Mouse (Mus musculus): ENCODE measurements around the gene Cfdp1. TPM values are rescaled to one million over a fixed set of nuclear protein-coding genes. Genes with fewer than 3 reads are reported as not detected.

Cfdp1 gene
- total RNA-seq, 2 experiments from 2014 or later: 76.3 to 81.2 TPM

DNA sequence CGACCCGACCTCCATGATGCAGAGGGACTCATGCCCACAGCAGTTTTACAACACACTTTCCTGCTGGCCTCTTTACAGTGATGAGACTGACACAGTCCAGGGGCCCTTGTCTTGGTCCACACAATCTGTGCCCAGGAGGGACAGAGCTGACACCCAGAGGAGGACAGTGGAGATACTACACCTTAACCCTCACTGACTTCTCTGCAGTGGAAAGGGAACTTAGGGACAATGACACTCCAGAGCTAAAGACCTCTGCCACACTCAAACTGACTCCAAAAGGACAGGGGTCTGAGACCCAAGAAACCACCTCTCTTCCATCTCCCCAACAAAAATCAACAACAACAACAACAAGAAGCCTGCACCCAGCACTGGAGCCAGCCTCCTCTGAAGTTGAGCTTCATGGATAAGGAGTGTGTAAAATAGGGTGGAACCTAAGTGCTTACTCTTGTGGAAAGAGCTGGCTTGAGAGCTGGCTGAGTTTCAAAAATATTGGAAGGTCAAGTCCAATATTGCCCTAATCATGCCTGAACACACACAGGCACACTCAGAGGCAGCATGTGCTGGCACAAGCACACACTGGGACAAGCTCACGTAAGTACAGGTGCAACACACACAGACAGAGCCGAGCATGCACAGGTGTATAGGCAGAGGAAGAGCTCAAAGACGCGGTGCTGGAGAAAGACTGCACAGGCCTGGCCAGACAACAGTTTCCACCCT is 119.7 kb downstream of the Cfdp1 start:
- TF ChIP-seq CTCF (conservative IDR thresholded peaks at IDR 0.05): no peak
- Histone ChIP-seq H3K27ac (peak overlapping the region; percentile 97), H3K4me3 (no peak overlapping the region; the same call in 1 of the 2 replicates)
- no peak for DNase-seq (ENCODE audit: low spot score in 2 of 2)

DNA sequence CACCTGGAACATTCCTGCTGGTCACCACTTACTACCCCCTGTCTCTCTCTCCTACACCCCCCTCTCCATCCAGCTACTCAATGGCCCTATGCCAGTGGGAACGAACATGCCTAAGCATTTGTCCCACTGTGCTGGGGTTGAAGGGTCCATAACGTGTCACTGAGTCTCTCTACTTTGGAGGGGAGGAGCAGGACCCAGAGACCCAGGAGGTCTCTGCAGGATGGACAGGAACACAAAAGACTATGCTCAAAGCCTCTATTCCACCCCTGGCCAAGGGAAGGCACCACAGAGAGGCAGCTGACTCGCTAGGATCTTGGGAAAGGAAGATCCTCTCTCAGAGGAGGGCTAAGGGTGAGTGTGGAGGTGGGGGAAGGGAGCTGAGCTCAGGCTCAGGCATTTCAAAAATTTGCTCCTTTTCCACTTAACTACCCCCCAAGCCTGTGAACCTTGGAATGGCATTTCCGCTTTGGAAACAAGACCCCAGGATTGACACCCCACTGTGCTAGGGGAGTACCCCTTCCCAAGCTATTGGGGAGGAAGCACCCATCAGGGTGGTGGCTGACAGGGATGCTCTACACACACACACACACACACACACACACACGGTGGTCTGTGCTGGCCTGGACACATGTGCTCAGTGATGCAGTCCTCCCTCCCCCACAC is 120.4 kb downstream of the Cfdp1 start:
- Histone ChIP-seq H3K4me3 (no peak overlapping the region), H3K27ac (peak overlapping the region; percentile 97)
- no peak for DNase-seq (ENCODE audit: low spot score in 2 of 2)
- no peak for TF ChIP-seq CTCF (conservative IDR thresholded peaks at IDR 0.05)

DNA sequence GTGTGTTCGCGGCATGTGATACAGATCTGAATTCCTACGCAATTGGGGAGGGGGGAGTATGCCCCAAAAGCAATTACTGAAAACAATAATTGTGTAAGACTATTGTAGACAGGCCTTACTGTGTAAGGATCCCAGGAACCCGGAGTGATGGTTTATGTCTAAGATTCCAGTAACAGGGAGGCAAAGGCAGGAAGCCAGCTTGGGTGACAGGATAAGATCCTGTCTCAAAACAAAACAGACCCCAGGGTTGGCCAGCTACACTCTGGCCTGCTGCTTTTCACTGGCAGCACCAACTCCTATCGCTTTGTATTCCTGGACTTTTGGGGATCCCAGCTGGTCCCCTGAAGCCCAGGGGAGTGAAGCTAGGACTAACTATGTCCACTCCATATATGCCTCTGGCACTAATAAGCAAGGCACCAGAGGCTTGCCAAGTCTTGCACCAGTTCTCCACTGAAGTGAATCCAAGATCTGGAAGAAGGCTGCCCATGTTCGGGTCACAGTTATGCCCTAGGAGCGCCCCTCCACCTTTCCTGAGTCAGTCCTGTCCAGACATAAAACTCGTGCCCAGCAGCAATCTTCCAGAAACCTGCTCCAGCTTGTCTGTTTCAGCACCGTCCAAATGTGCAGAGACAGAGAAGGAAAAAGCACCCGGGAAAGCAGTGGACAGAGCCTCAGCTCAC is 121.5 kb downstream of the Cfdp1 start:
- peak overlapping the region; percentile 93 for H3K4me3 ChIP-seq
- TF ChIP-seq CTCF (conservative IDR thresholded peaks at IDR 0.05): no peak
- no peak for DNase-seq (ENCODE audit: low spot score in 2 of 2)
- H3K27ac ChIP-seq: peak overlapping the region; percentile 97

- no peak for TF ChIP-seq CTCF (conservative IDR thresholded peaks at IDR 0.05)
- peak; percentile 94 to 95 for DNase-seq (ENCODE audit: low spot score in 2 of 2)
- Histone ChIP-seq H3K4me3 (peak overlapping the region; percentile 93), H3K27ac (peak overlapping the region; percentile 97)
Observed at GRCm38 (mm10) chr8:111732004-111732403, 122.1 kb downstream of the Cfdp1 start.

DNA sequence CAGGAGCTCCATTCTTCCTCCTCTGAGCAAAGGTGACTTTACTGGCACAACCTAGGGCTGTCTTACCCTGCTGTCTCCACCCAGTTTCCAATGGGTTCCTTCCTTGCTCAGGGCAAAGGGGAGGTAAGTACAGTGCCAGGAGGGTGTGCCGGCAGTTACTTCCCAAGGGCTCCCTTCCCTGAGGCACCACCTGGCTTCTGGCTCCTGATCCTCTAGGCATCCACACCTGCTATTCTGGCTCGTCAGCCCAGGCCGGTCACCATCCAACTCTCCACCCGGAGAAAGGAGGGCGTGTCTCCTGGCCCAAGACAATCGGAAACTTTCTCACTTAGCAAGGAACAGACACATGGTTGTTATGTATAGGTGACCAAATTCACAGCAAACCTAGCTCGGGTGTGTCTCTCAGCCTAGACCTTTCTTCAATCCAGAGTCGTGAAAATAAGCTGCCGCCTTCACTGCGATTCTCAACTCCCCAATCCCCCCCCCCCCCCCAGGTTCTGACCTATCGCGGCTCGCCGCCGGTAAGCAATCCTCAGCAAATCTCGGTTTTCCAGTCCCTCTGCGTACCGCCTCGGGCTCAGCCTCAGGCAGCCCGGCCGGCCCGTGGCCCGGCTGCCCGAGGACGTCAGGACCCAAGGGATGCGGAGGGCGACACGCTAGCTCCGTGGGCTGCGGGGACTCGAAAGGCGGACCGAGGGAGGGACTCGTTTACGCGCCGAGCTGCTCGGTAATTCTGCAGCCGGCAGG is 122.7 kb downstream of the Cfdp1 start:
- no peak for TF ChIP-seq CTCF (conservative IDR thresholded peaks at IDR 0.05)

GRCm38 (mm10) chr8:111729233-111730170 is 124.6 kb downstream of the Cfdp1 start:
- no peak for TF ChIP-seq CTCF (conservative IDR thresholded peaks at IDR 0.05)
- peak overlapping the region; percentile 93 for H3K4me3 ChIP-seq
- peak overlapping the region; percentile 97 for H3K27ac ChIP-seq
- DNase-seq (ENCODE audit: low spot score in 2 of 2): no peak

More for the DNA sequence above, 122.7 kb downstream of the Cfdp1 start:
- DNase-seq (ENCODE audit: low spot score in 2 of 2): no peak
- H3K4me3 ChIP-seq: peak overlapping the region; percentile 93
- H3K27ac ChIP-seq: peak overlapping the region; percentile 97

DNA sequence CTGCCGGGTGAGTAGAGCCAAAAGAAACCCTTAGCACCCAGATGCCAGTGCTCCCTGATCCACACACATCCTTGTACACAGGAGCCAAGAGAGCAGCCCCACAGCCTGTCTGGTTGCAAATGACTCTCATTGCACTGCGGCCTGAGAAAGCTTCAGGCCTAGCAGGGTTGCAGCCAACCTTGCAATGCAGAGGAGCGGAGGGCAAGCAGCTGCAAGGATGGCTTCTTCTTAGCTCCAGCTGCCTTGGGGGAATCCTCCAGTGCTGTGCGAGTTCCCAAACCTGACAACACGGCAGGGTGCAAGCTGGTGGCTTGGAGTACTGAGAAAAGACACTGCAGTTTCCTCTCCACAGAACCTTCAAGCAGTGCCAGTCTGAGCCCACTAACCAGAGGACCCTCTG is 125.6 kb downstream of the Cfdp1 start:
- TF ChIP-seq CTCF (conservative IDR thresholded peaks at IDR 0.05): no peak
- DNase-seq (ENCODE audit: low spot score in 2 of 2): no peak
- Histone ChIP-seq H3K27ac (peak overlapping the region; percentile 97), H3K4me3 (no peak overlapping the region; the same call in 1 of the 2 replicates)

GRCm38 (mm10) chr8:111727553-111727952 is 126.5 kb downstream of the Cfdp1 start:
- peak overlapping the region; percentile 97 for H3K27ac ChIP-seq
- no peak for TF ChIP-seq CTCF (conservative IDR thresholded peaks at IDR 0.05)
- no peak overlapping the region for H3K4me3 ChIP-seq
- no peak for DNase-seq (ENCODE audit: low spot score in 2 of 2)

DNA sequence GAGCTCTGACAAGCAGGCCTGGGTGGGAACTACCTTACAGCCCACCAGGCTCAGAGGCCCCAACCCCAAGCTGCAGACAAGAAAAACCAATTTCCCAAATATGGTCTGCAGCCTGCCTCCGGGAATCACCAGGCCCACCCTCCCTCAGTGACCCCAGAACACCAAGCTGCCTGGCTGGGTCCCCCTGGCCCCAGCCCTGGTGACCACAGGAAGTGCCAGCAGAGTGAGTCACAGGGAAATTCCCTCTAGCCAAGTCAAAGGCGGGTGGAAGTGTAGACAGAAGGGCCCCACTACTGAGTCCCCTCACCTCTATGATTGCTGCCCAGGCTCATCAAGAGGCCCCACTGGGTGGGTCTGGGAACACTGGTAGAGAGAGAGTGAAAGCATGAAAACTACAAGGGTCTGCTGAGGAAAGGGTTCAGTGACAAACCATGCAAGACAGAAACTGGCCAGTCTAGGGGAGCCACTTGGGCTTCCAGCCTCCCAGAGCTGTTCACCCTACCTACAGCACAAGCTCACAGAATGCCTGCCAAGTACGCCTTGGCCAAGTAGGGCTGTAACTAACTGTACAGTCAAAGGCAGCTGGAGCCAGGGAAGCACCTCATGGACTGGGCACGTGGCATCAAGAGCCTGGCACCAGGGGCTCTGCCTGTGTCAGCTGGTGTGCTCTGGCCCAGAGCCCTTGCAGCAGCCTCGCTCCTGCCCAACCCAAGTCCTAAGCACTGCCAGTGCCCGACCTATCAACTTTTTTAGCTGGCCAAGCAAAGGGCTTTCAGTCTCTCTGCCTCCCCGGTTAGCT is 127.8 kb downstream of the Cfdp1 start:
- no peak overlapping the region for H3K4me3 ChIP-seq
- peak overlapping the region; percentile 97 for H3K27ac ChIP-seq
- peak; percentile 58 to 82 for DNase-seq (ENCODE audit: low spot score in 2 of 2)
- no peak for TF ChIP-seq CTCF (conservative IDR thresholded peaks at IDR 0.05)

DNA sequence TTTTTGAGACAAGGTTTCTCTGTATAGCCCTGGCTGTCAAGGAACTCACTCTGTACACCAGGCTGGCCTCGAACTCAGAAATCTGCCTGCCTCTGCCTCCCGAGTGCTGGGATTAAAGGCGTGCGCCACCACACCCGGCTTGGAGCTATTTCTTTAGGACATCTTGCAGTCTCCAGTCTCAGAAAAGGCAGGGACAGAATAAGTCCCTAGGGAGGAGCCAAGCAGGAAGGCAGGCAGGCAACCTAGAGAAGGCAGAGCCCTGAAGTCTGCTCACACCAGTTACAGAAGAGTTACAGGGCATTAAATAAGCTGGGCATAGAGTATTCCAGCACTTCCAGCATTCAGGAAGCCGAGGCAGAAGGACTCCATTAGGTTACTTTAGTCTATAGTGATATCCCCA is 128.8 kb downstream of the Cfdp1 start:
- DNase-seq (ENCODE audit: low spot score in 2 of 2): no peak
- H3K4me3 ChIP-seq: no peak overlapping the region
- TF ChIP-seq CTCF (conservative IDR thresholded peaks at IDR 0.05): no peak
- peak overlapping the region; percentile 97; the same call in 1 of the 2 replicates for H3K27ac ChIP-seq

GRCm38 (mm10) chr8:111720115-111720544 is 134.0 kb downstream of the Cfdp1 start:
- Histone ChIP-seq H3K4me3 (no peak overlapping the region), H3K27ac (peak overlapping the region; percentile 43)
- no peak for DNase-seq (ENCODE audit: low spot score in 2 of 2)
- no peak for TF ChIP-seq CTCF (conservative IDR thresholded peaks at IDR 0.05)
